Mouse (Mus musculus) forebrain, embryonic 16.5 days (tissue): ENCODE measurements at regions not wholly inside any gene's neighbourhood (a gene's known extent, or its start where the extent isn't known, plus 50 kb on each side); places are given as distances from the start of the nearest gene placed in this dataset.

Experiments
- ATAC-seq: fragments of 200-750 bp; cut with Nextera tagmentation; 2 replicates; pipeline ENCODE4 v1.8.0; 2017; ENCODE audit warnings: mild to moderate bottlenecking, moderate library complexity
- H3K27ac ChIP-seq: fragments of 300-500 bp; sonication (generic); 2 replicates; pipeline ENCODE4 v1.5.1; 2014; ENCODE audit warnings: low read length, control low read depth
- H3K27me3 ChIP-seq: fragments of 300-500 bp; sonication (generic); replicated peaks from 2 replicates; pipeline ENCODE4 v1.6.1; 2014; ENCODE audit warnings: low read length; ENCODE audit not compliant: control insufficient read depth, insufficient read depth
- H3K36me3 ChIP-seq: fragments of 300-500 bp; sonication (generic); 2 replicates; pipeline ENCODE4 v1.6.1; 2014; ENCODE audit not compliant: control insufficient read depth, insufficient read depth
- H3K4me1 ChIP-seq: fragments of 300-500 bp; sonication (generic); replicated peaks from 2 replicates; pipeline ENCODE4 v1.6.1; 2014; ENCODE audit warnings: low read length; ENCODE audit not compliant: control insufficient read depth, insufficient read depth
- H3K4me2 ChIP-seq: fragments of 300-500 bp; sonication (generic); 2 replicates; pipeline ENCODE4 v1.6.1; 2014; ENCODE audit warnings: mild to moderate bottlenecking, low read length, control low read depth
- H3K4me3 ChIP-seq: fragments of 300-500 bp; sonication (generic); replicated peaks from 2 replicates; pipeline ENCODE4 v1.5.1; 2014; ENCODE audit warnings: mild to moderate bottlenecking, low read length, control low read depth
- H3K9ac ChIP-seq: fragments of 300-500 bp; sonication (generic); replicated peaks from 2 replicates; pipeline ENCODE4 v1.6.1; 2014; ENCODE audit warnings: low read depth, low read length, control low read depth
- H3K9me3 ChIP-seq: fragments of 300-500 bp; sonication (generic); 2 replicates; pipeline ENCODE4 v1.6.1; 2016; ENCODE audit warnings: low read length; ENCODE audit not compliant: control insufficient read depth
- WGBS: fragments of 180-500 bp; shearing (Covaris S2); extraction: QIAGEN DNeasy Blood & Tissue Kit; methylation state at CpG from one replicate; pipeline ENCODE4 v1.1.7; 2014; 5-methylcytosine and 5-hydroxymethylcytosine counted together

DNA sequence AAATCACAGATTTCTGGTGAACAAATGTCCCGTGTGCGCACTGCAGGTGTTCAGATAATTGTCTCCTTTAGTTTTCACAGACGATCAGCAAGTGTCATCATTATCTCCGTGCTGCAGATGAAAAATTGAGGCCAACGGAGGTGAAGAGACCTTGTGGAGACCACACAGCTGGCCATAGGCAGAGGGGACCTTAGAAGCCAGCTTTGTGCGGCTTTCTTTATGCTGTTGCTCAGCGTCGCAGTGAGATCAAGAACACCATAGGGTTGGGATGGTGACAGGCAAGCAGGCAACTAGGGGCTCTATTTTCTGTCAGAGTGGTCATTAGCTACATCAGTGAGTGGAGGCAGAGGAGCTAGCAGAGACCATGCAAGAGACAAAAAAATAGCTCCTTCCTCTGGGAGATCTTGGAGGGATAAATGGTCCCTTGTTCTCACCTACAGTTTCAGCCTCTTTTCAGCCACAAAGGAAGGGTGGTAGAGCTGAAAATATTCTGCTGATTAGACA is 324.4 kb downstream of the Chl1 start:
- Histone ChIP-seq H3K9ac (no peak overlapping the region), H3K4me2 (no peak overlapping the region), H3K27ac (no peak overlapping the region), H3K36me3 (no peaks in the 10 kb centered on the region), H3K4me1 (no peaks in the 10 kb centered on the region), H3K27me3 (no peaks in the 10 kb centered on the region), H3K4me3 (no peak overlapping the region), H3K9me3 (no peaks in the 10 kb centered on the region)
- ATAC-seq: no peak; the same call in 1 of the 2 replicates
- WGBS: 76% methylated on average over 8 of the region's 8 CpGs

DNA sequence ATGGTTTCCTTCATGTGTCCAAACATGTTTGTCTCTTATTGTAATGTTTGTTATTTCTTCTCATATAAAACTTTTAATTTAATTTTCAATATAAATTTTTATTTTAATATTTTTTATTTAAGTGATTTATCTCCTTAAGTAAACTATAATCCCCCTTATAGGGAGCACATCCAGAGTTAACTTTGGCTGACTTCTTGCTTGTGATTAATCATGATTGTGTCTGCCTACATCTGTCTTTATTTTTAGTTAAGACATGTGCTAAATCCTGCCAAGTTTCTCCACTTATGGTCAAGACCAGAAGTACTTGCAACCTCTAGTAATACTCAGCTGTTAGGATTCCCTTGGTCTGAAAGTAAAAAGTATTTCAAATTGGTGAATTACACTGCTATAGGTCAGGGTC is 349.4 kb downstream of the Chl1 start:
- H3K9me3 ChIP-seq: no peaks in the 10 kb centered on the region
- H3K27ac ChIP-seq: no peak overlapping the region
- no peaks in the 10 kb centered on the region for H3K4me1 ChIP-seq
- no peaks in the 10 kb centered on the region for H3K36me3 ChIP-seq
- ATAC-seq: no peak
- H3K27me3 ChIP-seq: no peaks in the 10 kb centered on the region
- H3K9ac ChIP-seq: no peak overlapping the region
- H3K4me2 ChIP-seq: no peak overlapping the region
- no peak overlapping the region for H3K4me3 ChIP-seq

DNA sequence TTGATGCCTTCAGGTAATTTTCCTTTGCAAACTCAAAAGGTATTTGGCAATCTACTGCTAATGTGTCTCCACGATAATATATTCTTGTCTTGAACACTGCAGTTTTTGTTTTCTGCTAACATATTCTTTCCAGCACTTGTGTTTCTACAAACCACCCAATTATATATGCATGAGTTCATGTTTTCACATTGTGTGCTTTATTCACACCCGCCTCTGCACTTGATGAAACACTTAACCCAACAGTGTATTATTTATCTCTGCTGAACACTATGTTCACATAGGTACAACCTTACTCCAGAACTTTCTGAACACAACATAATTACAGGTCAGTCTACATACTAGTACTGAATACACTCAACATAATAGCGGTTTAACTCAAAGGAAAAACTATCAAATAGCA is 383.1 kb downstream of the Chl1 start:
- Histone ChIP-seq H3K27me3 (no peaks in the 10 kb centered on the region), H3K27ac (no peak overlapping the region), H3K36me3 (no peaks in the 10 kb centered on the region), H3K4me1 (no peaks in the 10 kb centered on the region), H3K4me2 (no peak overlapping the region), H3K9ac (no peak overlapping the region), H3K4me3 (no peak overlapping the region), H3K9me3 (no peaks in the 10 kb centered on the region)
- WGBS: 30% methylated on average over 3 of the region's 3 CpGs
- 0 out of 2 replicates have a peak, but pooled peaks have one; percentile 28 for ATAC-seq

DNA sequence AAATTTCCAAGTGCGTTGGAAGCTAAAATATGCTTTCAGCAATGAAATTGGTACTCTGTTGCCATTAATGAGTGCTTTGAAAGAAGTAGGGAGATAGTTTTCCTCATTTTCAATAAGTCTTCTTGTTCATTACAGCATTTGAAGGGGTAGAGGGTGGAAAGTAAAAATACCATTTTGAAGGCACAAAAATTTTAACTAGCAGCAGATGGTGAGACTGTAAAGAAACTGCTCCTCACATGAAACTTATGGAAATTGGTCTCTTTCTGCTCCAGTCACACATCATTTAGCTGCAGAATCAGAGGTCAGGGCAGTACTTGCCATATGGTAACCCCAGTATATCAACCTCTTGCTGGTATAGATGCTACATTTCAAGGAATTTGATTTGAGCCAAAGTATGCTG is 414.1 kb downstream of the Chl1 start:
- 86% methylated on average over 1 of the region's 1 CpGs for WGBS
- H3K4me2 ChIP-seq: no peak overlapping the region
- ATAC-seq: no peak

GRCm38 (mm10) chr6:103927094-103927493 is 416.7 kb downstream of the Chl1 start:
- ATAC-seq: no peak
- WGBS: 80% methylated on average over 3 of the region's 3 CpGs
- Histone ChIP-seq H3K36me3 (no peaks in the 10 kb centered on the region), H3K4me2 (no peak overlapping the region), H3K9ac (no peak overlapping the region), H3K4me3 (no peak overlapping the region), H3K27me3 (no peaks in the 10 kb centered on the region), H3K27ac (no peak overlapping the region), H3K4me1 (no peaks in the 10 kb centered on the region), H3K9me3 (no peaks in the 10 kb centered on the region)

More for the DNA sequence above, 414.1 kb downstream of the Chl1 start:
- Histone ChIP-seq H3K27me3 (no peaks in the 10 kb centered on the region), H3K36me3 (no peaks in the 10 kb centered on the region), H3K9me3 (no peaks in the 10 kb centered on the region), H3K9ac (no peak overlapping the region), H3K4me1 (no peaks in the 10 kb centered on the region), H3K4me3 (no peak overlapping the region), H3K27ac (no peak overlapping the region)

DNA sequence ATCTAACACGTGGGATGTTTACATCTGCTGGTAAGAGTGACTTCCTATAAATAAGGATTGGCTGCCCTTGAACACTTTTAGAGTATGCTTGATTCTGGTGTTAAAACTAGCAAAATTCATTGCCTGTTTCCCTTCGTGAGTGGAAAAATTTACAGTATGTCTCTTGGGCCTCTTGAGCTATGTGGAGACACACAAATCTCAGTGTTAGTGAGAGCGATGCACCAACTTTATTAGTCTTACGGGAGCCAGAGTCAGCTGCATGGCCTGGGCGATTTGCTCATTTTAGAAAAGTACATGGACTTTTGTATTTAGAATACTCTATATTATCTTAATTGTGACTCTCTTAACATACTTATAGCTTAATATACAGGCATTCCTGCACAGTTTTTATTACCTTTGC is 430.0 kb downstream of the Chl1 start:
- H3K9me3 ChIP-seq: no peaks in the 10 kb centered on the region
- H3K27ac ChIP-seq: no peak overlapping the region
- no peak overlapping the region for H3K4me2 ChIP-seq
- no peaks in the 10 kb centered on the region for H3K4me1 ChIP-seq
- H3K4me3 ChIP-seq: no peak overlapping the region
- WGBS: 90% methylated on average over 5 of the region's 5 CpGs
- ATAC-seq: no peak
- no peaks in the 10 kb centered on the region for H3K27me3 ChIP-seq
- H3K9ac ChIP-seq: no peak overlapping the region
- H3K36me3 ChIP-seq: no peaks in the 10 kb centered on the region

- peak; percentile 95 for ATAC-seq
These were observed 434.0 kb downstream of the Chl1 start for GRCm38 (mm10) chr6:103944361-103944760.

DNA sequence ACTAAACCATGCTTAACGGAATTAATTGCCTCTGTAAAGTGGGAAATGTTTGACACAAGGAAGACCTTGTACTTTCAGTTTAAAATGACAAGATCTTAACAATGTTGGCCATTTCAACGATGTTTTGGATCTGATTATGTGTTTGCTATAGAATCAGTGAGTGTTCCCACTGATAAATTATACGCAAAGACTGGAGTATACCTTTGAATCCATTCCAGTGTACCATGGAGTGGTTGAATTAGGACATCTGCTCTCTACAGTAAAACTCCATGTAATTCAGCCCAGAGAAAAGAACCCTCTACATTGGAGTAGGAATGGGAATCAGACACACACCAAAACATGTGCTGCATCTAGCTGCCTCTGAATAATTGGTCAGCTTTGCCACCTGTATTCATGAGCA is 437.1 kb downstream of the Chl1 start:
- Histone ChIP-seq H3K9ac (no peak overlapping the region), H3K4me2 (no peak overlapping the region), H3K4me3 (no peak overlapping the region), H3K36me3 (no peaks in the 10 kb centered on the region), H3K4me1 (no peaks in the 10 kb centered on the region), H3K9me3 (no peaks in the 10 kb centered on the region), H3K27me3 (no peaks in the 10 kb centered on the region), H3K27ac (no peak overlapping the region)
- no peak for ATAC-seq
- WGBS: 79% methylated on average over 3 of the region's 3 CpGs

More at GRCm38 (mm10) chr6:103944361-103944760, 434.0 kb downstream of the Chl1 start:
- 40% methylated on average over 2 of the region's 2 CpGs for WGBS
- Histone ChIP-seq H3K27me3 (no peaks in the 10 kb centered on the region), H3K4me3 (no peak overlapping the region), H3K36me3 (no peaks in the 10 kb centered on the region), H3K4me1 (no peaks in the 10 kb centered on the region), H3K9me3 (no peaks in the 10 kb centered on the region), H3K27ac (no peak overlapping the region), H3K9ac (no peak overlapping the region), H3K4me2 (no peak overlapping the region)

DNA sequence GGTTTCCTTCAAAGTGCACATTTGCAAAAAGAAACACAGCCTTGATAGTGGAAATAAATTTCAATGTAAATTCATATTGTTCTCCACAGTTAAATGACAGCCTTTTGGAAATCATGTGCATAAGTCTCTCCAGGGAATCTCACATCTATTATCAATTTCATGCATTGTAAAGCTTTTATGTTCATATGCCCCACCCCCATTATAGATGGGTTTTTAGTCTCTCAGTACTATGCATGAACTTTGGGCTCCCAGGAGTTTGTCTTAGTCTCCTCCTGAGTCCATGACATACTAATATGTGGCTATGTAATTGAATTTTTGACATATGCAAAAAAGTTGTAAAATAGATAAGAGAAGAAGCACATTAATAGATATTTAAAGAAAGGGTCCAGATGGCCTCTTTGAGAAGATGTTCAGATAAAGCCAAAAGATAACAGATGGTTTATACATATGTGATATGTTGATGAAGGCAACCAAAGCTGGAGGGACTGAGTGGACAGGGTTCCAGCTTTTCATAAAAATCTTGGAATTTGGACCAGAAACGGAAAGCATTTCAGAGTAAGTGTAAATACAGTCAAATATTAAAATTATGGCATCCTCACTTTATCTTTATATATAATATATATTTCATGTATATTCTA is 442.9 kb downstream of the Chl1 start:
- peak; percentile 45; the same call in 1 of the 2 replicates for ATAC-seq
- H3K9ac ChIP-seq: no peak overlapping the region
- no peaks in the 10 kb centered on the region for H3K4me1 ChIP-seq
- H3K27ac ChIP-seq: no peak overlapping the region
- no peaks in the 10 kb centered on the region for H3K36me3 ChIP-seq
- no peak overlapping the region for H3K4me2 ChIP-seq
- 64% methylated on average over 1 of the region's 1 CpGs for WGBS
- H3K27me3 ChIP-seq: no peaks in the 10 kb centered on the region
- no peak overlapping the region for H3K4me3 ChIP-seq
- H3K9me3 ChIP-seq: no peaks in the 10 kb centered on the region

GRCm38 (mm10) chr6:103959002-103959401 is 448.6 kb downstream of the Chl1 start:
- H3K9me3 ChIP-seq: no peaks in the 10 kb centered on the region
- no peak; the same call in 1 of the 2 replicates for ATAC-seq

More at GRCm38 (mm10) chr6:103959002-103959401, 448.6 kb downstream of the Chl1 start:
- no peak overlapping the region for H3K9ac ChIP-seq
- H3K4me3 ChIP-seq: no peak overlapping the region
- no peak overlapping the region for H3K27ac ChIP-seq
- no peaks in the 10 kb centered on the region for H3K27me3 ChIP-seq
- no peaks in the 10 kb centered on the region for H3K4me1 ChIP-seq
- H3K4me2 ChIP-seq: no peak overlapping the region
- WGBS: 70% methylated on average over 2 of the region's 2 CpGs
- H3K36me3 ChIP-seq: no peaks in the 10 kb centered on the region
